Mouse (Mus musculus) lung, postnatal 0 days (tissue): ENCODE data around the gene Rabepk. TPM values are rescaled to one million over a fixed set of nuclear protein-coding genes. Genes with fewer than 3 reads are reported as not detected.
A peak's percentile ranks its signal among the peaks of the same experiment; 100 is the strongest.

ENCODE experiments used
- ATAC-seq: fragments of 200-750 bp; cut with Nextera tagmentation; 2 replicates; pipeline ENCODE4 v1.8.0; 2017; ENCODE audit warnings: moderate library complexity
- DNase-seq: peaks from one replicate; pipeline ENCODE4 v3.0.0-alpha.2; 2016; ENCODE audit warnings: low spot score
- H3K27ac ChIP-seq: fragments of 300-500 bp; sonication (generic); 2 replicates; pipeline ENCODE4 v1.5.1; 2014; ENCODE audit warnings: antibody characterized with exemption, mild to moderate bottlenecking, low read length, mixed read lengths
- H3K27me3 ChIP-seq: fragments of 300-500 bp; sonication (generic); replicated peaks from 2 replicates; pipeline ENCODE4 v1.6.1; 2014; ENCODE audit warnings: low read length, mixed read lengths; ENCODE audit not compliant: insufficient read depth
- H3K36me3 ChIP-seq: fragments of 300-500 bp; sonication (generic); 2 replicates; pipeline ENCODE4 v1.6.1; 2014; ENCODE audit warnings: low read length, mixed read lengths; ENCODE audit not compliant: insufficient read depth
- H3K4me1 ChIP-seq: fragments of 300-500 bp; sonication (generic); 2 replicates; pipeline ENCODE4 v1.6.1; 2014; ENCODE audit warnings: antibody characterized with exemption, low read depth, low read length, mixed read lengths; ENCODE audit not compliant: insufficient read depth
- H3K4me2 ChIP-seq: fragments of 300-500 bp; sonication (generic); replicated peaks from 2 replicates; pipeline ENCODE4 v1.6.1; 2014; ENCODE audit warnings: low read depth, mild to moderate bottlenecking, low read length, moderate library complexity, mixed read lengths
- H3K4me3 ChIP-seq: fragments of 300-500 bp; sonication (generic); 2 replicates; pipeline ENCODE4 v1.5.1; 2014; ENCODE audit warnings: low read depth, low read length
- H3K9ac ChIP-seq: fragments of 300-500 bp; sonication (generic); replicated peaks from 2 replicates; pipeline ENCODE4 v1.6.1; 2014; ENCODE audit warnings: low read depth, mild to moderate bottlenecking
- H3K9me3 ChIP-seq: fragments of 300-500 bp; sonication (generic); 2 replicates; pipeline ENCODE4 v1.6.1; 2016; ENCODE audit warnings: low read length, mixed read lengths
- CTCF ChIP-seq: IDR thresholded peaks from 2 replicates; pipeline ENCODE4 v1.5.1; 2016; ENCODE audit warnings: antibody characterized with exemption, mild to moderate bottlenecking
- EP300 ChIP-seq: IDR thresholded peaks from 2 replicates; pipeline ENCODE4 v1.6.1; 2016; ENCODE audit warnings: antibody characterized with exemption, mild to moderate bottlenecking, control low read depth
- WGBS: fragments of 180-500 bp; shearing (Covaris S2); extraction: QIAGEN DNeasy Blood & Tissue Kit; methylation state at CpG from one replicate; pipeline ENCODE4 v1.1.7; 2014; 5-methylcytosine and 5-hydroxymethylcytosine counted together
- polyA plus RNA-seq: library from polyadenylated mRNA; unstranded; fragments of >200 nt; fragmentation: Nextera tagmentation; extraction: Ambion mirVana; gene quantifications from 2 replicates; pipeline ENCODE4 v1.2.1, GENCODE M21; 2015

Gene Rabepk
- polyA plus RNA-seq, 1 experiment from 2014 or later, result 18.5 TPM

GRCm38 (mm10) chr2:34744476-34744875 lies 55.2 kb downstream of the Rabepk start:
- H3K4me2 ChIP-seq, result no peak overlapping the region
- no peaks in the 10 kb centered on the region for H3K9me3 ChIP-seq
- no peak overlapping the region for H3K9ac ChIP-seq
- H3K27me3 ChIP-seq, result no peaks in the 10 kb centered on the region
- 94% methylated on average over 8 of the region's 8 CpGs for WGBS
- no peak overlapping the region for H3K27ac ChIP-seq
- H3K4me1 ChIP-seq, result peaks cover 5% of the 10 kb centered on the region; the same call in 1 of the 2 replicates
- no peak overlapping the region for H3K4me3 ChIP-seq
- TF ChIP-seq EP300 (no peak), CTCF (no peak)
- no peaks in the 10 kb centered on the region for H3K36me3 ChIP-seq
- ATAC-seq (no peak), DNase-seq (no peak)

GRCm38 (mm10) chr2:34742675-34743074 lies 57.0 kb downstream of the Rabepk start:
- no peak overlapping the region for H3K27ac ChIP-seq
- peaks cover 5% of the 10 kb centered on the region; the same call in 1 of the 2 replicates for H3K4me1 ChIP-seq
- no peaks in the 10 kb centered on the region for H3K27me3 ChIP-seq
- H3K4me3 ChIP-seq, result no peak overlapping the region
- TF ChIP-seq CTCF (no peak), EP300 (no peak)
- H3K36me3 ChIP-seq, result no peaks in the 10 kb centered on the region
- H3K4me2 ChIP-seq, result no peak overlapping the region
- no peak overlapping the region for H3K9ac ChIP-seq
- no peak for DNase-seq
- ATAC-seq, result no peak
- no peaks in the 10 kb centered on the region for H3K9me3 ChIP-seq
- 86% methylated on average over 8 of the region's 8 CpGs for WGBS

GRCm38 (mm10) chr2:34741390-34742159 lies 58.1 kb downstream of the Rabepk start:
- H3K36me3 ChIP-seq, result no peaks in the 10 kb centered on the region
- peak; percentile 12 for DNase-seq
- H3K27ac ChIP-seq, result no peak overlapping the region
- ATAC-seq, result no peak
- no peak overlapping the region for H3K4me2 ChIP-seq
- no peak overlapping the region for H3K9ac ChIP-seq
- WGBS, result 83% methylated on average over 12 of the region's 12 CpGs
- TF ChIP-seq CTCF (no peak), EP300 (no peak)
- no peak overlapping the region for H3K4me3 ChIP-seq
- peaks cover 5% of the 10 kb centered on the region; the same call in 1 of the 2 replicates for H3K4me1 ChIP-seq
- no peaks in the 10 kb centered on the region for H3K9me3 ChIP-seq
- no peaks in the 10 kb centered on the region for H3K27me3 ChIP-seq

- no peak for ATAC-seq
- H3K9ac ChIP-seq, result no peak overlapping the region
- WGBS, result 78% methylated on average over 1 of the region's 1 CpGs
These were observed 59.9 kb downstream of the Rabepk start for GRCm38 (mm10) chr2:34739684-34740391.

GRCm38 (mm10) chr2:34737911-34738310 lies 61.8 kb downstream of the Rabepk start:
- H3K4me2 ChIP-seq, result no peak overlapping the region
- no peak for ATAC-seq
- no peak for TF ChIP-seq EP300
- TF ChIP-seq CTCF, result no peak
- H3K36me3 ChIP-seq, result no peaks in the 10 kb centered on the region
- no peak overlapping the region for H3K27ac ChIP-seq
- no peaks in the 10 kb centered on the region for H3K9me3 ChIP-seq
- H3K4me3 ChIP-seq, result no peak overlapping the region
- H3K27me3 ChIP-seq, result no peaks in the 10 kb centered on the region
- DNase-seq, result no peak
- H3K9ac ChIP-seq, result no peak overlapping the region
- 48% methylated on average over 1 of the region's 1 CpGs for WGBS
- H3K4me1 ChIP-seq, result peaks cover 5% of the 10 kb centered on the region; the same call in 1 of the 2 replicates

More at GRCm38 (mm10) chr2:34739684-34740391, 59.9 kb downstream of the Rabepk start:
- no peaks in the 10 kb centered on the region for H3K27me3 ChIP-seq
- no peak overlapping the region for H3K4me3 ChIP-seq
- H3K9me3 ChIP-seq, result no peaks in the 10 kb centered on the region
- H3K36me3 ChIP-seq, result no peaks in the 10 kb centered on the region
- H3K4me1 ChIP-seq, result peaks cover 5% of the 10 kb centered on the region; the same call in 1 of the 2 replicates
- no peak for DNase-seq
- no peak overlapping the region for H3K27ac ChIP-seq
- TF ChIP-seq CTCF (no peak), EP300 (no peak)
- H3K4me2 ChIP-seq, result no peak overlapping the region

- DNase-seq, result no peak
- WGBS, result 91% methylated on average over 1 of the region's 1 CpGs
- Histone ChIP-seq H3K4me1 (no peaks in the 10 kb centered on the region), H3K36me3 (no peaks in the 10 kb centered on the region), H3K27me3 (no peaks in the 10 kb centered on the region), H3K4me2 (no peak overlapping the region), H3K4me3 (no peak overlapping the region), H3K9ac (no peak overlapping the region), H3K9me3 (no peaks in the 10 kb centered on the region), H3K27ac (no peak overlapping the region)
- no peak for ATAC-seq
- TF ChIP-seq CTCF (no peak), EP300 (no peak)
These were observed 63.1 kb downstream of the Rabepk start for GRCm38 (mm10) chr2:34736626-34737025.

Other genes with a start within 250 kb of the Rabepk start
- 50.1 and 58.5 TPM in 2 replicates for gene Gapvd1, start 44.7 kb downstream of the Rabepk start, polyA plus RNA-seq
- gene Hspa5, start 27.9 kb downstream of the Rabepk start, polyA plus RNA-seq, result 372 and 523 TPM in 2 replicates
- 86.6 and 87.3 TPM in 2 replicates for gene Fbxw2, start 26.4 kb upstream of the Rabepk start, polyA plus RNA-seq
- not detected in 2 replicates for gene Gm34653, start 33.1 kb upstream of the Rabepk start, polyA plus RNA-seq
- 5.4 and 7.2 TPM in 2 replicates for gene Cutal, start 74.5 kb upstream of the Rabepk start, polyA plus RNA-seq
- 61.2 and 64.7 TPM in 2 replicates for gene Psmd5, start 75.1 kb upstream of the Rabepk start, polyA plus RNA-seq
- 1.3 and 1.6 TPM in 2 replicates for gene Phf19, start 114.1 kb upstream of the Rabepk start, polyA plus RNA-seq
- gene Traf1, start 161.9 kb upstream of the Rabepk start, polyA plus RNA-seq, result 61.4 and 67.0 TPM in 2 replicates